Mouse (Mus musculus) B cell, adult 67 days (primary cell): ENCODE data around the gene Tsfm. TPM values are rescaled to one million over a fixed set of nuclear protein-coding genes. Genes with fewer than 3 reads are reported as not detected.

Experiments used
- total RNA-seq, 2 experiments: library from RNA; stranded (reverse); gene quantifications; 4 replicates each; pipeline ENCODE4 v1.2.4; 2023

Gene Tsfm
- 10 to 100 TPM; 20.4 to 24.3 TPM for total RNA-seq

DNA sequence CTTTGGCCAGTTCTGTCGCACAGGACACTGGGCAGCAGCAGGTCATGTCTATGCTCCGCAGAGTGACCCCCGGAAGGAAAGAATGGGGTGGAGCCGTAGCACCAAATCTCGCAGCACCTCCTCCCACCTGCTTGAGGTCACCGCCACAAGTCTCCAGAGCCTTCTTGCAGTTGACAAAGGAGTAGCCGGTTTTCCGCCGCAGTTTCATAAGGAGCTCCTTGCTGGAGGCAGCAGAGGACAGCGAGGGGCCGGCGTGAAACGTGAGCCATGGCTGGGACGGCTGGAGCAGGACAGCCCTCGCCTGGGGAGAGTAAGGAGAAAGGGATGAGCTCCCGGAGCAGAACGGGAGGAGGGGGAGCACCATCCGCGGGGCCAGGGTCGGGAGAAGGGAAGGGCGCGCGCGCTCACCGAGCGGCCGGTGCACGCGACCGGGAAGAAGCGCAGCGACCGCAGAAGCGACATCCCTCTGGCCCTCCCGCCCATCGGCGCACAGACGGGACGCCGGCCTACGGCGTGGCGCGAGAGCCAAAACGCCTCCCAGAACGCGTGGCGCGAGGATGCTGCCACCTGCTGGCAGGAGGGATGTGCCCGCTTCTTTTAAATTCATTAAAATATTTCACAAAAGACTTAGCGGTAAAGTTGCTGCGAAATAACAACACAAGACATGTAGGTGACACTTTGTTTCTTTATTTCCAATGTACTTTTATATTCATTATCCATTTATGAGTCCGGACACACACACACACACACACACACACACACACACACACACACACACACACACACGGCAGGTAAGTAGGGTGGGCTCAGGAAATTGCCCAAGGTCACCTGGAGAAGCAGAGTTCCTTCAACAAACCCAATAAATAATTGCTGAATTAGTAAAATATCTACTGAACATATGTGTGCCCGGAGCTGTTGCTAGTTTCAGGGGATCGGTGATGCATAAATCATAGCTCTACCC, at the start of gene Tsfm:
Tsfm (minus strand) TSS at position 505 of the 961 bp plus-strand sequence.

DNA sequence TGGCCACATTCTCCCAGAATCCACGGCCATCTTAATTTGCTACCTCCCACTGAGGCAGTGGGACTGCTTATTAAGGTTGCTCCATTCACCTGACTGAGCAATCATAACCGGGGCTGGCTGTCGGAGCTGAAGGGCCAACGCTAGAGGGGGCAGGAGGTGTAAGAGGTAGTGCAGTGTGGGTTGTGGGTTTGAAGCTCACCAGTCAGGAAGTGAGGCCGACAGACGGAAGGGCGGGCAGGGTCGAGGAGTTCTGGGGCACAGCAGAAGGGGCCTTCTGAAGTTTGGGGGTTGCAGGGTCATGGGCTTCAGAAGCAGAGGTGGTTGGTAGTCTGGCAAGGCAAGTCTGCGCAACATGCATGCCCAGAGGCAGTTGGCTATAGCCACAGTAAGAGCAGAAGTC, 44.4 kb upstream of the Tsfm start, which contains the start of gene Agap2:
Agap2 (plus strand) TSS at position 205 of the 400 bp plus-strand sequence.

GRCm38 (mm10) chr10:127070190-127071121, 39.8 kb upstream of the Tsfm start, which contains the start of gene Tspan31:
Gene Tspan31 (minus strand): TSS chr10:127070264.

GRCm38 (mm10) chr10:127063239-127063872, 32.7 kb upstream of the Tsfm start, which contains the start of gene Cdk4:
Gene Cdk4 (plus strand): TSS chr10:127063534.

DNA sequence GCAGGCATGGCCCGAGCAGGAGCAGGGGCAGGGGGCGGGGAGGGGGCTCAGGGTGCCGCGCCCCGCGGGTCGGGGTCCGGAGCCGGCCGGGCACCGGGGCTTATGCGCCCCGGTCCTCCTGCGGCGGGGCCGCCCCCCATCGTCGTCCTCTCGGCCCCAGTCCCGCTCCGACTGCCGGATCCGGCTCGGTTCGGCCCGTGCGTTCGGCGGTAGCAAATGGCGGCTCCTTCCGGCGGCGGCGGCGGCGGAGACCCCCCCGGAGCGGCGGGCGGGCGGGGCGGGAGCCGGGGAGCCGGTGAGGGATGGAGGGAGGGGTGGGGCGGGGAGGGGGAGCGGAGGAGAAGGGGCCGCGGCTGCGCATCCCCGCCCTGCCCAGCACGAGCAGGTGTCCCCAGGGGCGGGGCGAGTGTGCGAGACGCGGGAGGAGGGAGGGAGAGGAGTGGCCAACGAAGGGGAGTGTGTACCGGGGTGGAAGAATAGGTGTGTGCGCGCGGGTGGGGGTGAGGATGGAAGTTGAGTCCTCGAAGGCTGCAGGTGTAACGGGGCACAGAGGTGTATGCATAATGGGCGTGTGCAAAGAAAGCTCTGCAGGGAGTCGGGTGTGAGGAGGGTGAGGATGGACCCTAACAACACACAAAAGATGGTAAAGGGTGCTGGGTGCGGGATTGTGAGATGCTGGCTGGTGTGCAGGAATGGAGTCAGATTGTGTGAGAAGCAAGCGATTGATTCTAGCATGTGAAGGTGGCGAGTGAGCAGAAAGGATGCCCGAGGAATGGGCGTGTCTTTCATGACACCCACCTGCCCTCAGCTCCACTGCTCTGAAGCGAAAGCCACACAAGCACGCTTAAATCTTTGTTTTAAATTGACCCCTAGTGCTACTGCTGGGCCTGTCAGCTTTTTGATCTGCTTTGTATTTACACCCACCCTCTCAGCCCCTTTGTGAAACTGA, 29.6 kb upstream of the Tsfm start, which contains the start of gene March9:
March9 (minus strand) TSS at position 217 of the 949 bp plus-strand sequence.

DNA sequence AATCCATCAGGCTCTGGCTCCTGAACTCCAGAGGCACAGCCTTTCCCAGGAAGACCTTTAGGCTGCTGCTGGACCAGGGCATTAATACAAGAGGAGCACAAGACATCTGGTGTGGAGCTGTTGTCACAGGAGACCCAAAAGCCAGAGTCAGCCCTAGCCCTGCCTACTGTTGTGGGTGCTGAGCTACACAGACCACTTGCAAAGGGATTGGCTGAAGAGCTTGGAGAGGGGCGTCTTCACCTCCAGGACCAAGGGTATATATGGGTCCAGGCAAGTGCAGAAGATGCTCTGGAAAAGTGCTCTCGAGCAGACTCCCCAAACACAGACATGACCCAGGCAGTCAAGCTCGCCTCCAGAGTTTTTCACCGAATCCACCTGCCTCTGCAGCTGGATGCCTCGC, 17.3 kb upstream of the Tsfm start, which contains the start of gene Cyp27b1:
Cyp27b1 (plus strand) TSS at position 297 of the 400 bp plus-strand sequence.

DNA sequence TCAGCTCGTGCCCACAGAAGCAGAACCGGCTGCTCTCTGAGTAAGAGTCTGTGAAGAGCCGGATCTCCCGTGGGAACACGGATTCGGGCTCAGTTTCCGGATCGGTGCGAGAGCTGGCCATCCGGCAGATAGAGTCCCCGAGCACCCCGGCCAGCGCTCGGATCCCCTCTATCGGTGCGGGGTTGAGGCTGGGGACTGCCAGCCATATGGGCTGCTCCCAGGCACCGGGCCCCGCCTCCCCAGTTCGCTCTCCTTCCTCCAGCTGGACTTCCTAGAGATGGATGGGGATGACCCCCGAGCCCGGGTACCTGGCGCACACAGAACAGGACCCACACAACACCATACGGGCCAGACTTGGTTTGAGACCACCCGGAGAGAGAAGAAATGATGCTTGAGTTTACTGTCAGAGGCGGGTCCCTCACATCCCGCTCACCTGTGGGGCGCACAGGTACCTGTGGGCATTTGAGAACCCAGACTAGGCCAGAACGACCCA, 10.7 kb upstream of the Tsfm start, which contains the start of the genes Mettl1 and Eef1akmt3:
Mettl1 (plus strand) TSS at position 141 of the 493 bp plus-strand sequence.
Eef1akmt3 (minus strand) TSS at position 240 of the 493 bp plus-strand sequence.

GRCm38 (mm10) chr10:127000529-127000928, 30.1 kb downstream of the Tsfm start, which contains the start of gene Avil:
Gene Avil (plus strand): TSS chr10:127000709.

DNA sequence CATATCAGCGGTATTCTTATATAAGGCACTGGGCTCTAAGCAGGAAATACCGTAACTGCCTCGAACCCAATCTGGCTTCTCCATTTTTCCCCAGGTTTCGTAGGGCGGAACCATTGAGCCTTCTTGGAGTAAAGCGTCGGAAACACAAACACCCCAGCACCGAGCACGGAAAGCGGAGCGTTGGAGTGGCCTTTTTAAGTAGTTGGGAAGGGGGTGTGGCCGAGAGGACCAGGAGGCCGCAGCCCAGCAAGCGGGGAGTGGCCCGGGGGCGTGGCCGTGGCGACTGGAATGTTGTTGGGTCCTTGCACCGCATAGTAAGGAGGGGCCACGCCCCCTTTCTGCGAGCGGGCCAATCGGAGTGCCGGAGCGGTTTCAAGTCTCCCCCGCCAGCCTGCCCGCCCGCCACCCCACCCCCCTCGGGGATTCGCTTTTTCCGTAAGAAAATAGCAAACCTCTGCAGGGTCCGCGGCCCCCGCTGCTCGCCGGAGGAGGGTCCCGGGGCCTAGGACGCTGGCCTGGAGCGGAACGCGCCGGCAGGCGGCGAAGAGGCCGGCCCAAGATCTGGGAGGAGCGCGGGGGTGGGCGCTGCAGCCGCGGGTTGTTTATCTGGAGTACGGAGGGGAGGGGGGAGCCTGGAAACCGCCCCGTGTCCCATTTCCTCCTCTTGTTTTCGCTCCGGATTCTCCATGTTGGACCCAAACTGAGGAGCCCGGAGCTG, 52.2 kb downstream of the Tsfm start, which contains the start of gene Ctdsp2:
Ctdsp2 (plus strand) TSS at position 441 of the 718 bp plus-strand sequence.

Other genes with a start within 250 kb of the Tsfm start
- gene Atp23, start 129.5 kb downstream of the Tsfm start, total RNA-seq = 10 to 100 TPM in 1 of 2 experiments, 1 to 10 TPM in 1; 8.9 to 11.7 TPM
- gene Ctdsp2, start 52.1 kb downstream of the Tsfm start, total RNA-seq = 10 to 100 TPM; 60.3 to 62.6 TPM
- 1 to 10 TPM in 1 of 2 experiments, under 1 TPM in 1; 0.67 to 1.2 TPM for gene Avil, start 30.1 kb downstream of the Tsfm start, total RNA-seq
- 10 to 100 TPM; 17.7 to 23.5 TPM for gene Mettl1, start 10.6 kb upstream of the Tsfm start, total RNA-seq
- under 1 TPM in 1 of 2 experiments, not detected in 1; 0.20 TPM for gene Eef1akmt3, start 10.7 kb upstream of the Tsfm start, total RNA-seq
- under 1 TPM; 0.49 to 0.74 TPM for gene Cyp27b1, start 17.4 kb upstream of the Tsfm start, total RNA-seq
- 1 to 10 TPM; 3.4 to 3.8 TPM for gene March9, start 29.3 kb upstream of the Tsfm start, total RNA-seq
- gene Cdk4, start 32.7 kb upstream of the Tsfm start, total RNA-seq = 100 to 1,000 TPM; 130 to 144 TPM
- gene Tspan31, start 39.4 kb upstream of the Tsfm start, total RNA-seq = 10 to 100 TPM; 18.8 to 26.9 TPM
- gene Agap2, start 44.4 kb upstream of the Tsfm start, total RNA-seq = 100 to 1,000 TPM in 1 of 2 experiments, 10 to 100 TPM in 1; 96.1 to 101 TPM
- 10 to 100 TPM; 79.7 to 83.4 TPM for gene Os9, start 90.3 kb upstream of the Tsfm start, total RNA-seq
- 100 to 1,000 TPM; 434 to 483 TPM for gene B4galnt1, start 134.4 kb upstream of the Tsfm start, total RNA-seq
- gene Slc26a10, start 149.8 kb upstream of the Tsfm start, total RNA-seq = not detected
- 1 to 10 TPM in 1 of 2 experiments, not detected in 1; 1.1 TPM for gene Arhgef25, start 159.2 kb upstream of the Tsfm start, total RNA-seq
- 10 to 100 TPM; 53.3 to 57.1 TPM for gene Dtx3, start 164.9 kb upstream of the Tsfm start, total RNA-seq
- gene Pip4k2c, start 180.7 kb upstream of the Tsfm start, total RNA-seq = 10 to 100 TPM; 58.1 to 60.8 TPM
- under 1 TPM; 0.23 to 0.53 TPM for gene Kif5a, start 232.5 kb upstream of the Tsfm start, total RNA-seq
- 100 to 1,000 TPM; 116 to 118 TPM for gene Dctn2, start 235.5 kb upstream of the Tsfm start, total RNA-seq